Mouse (Mus musculus): ENCODE data around the gene Tenm3. TPM values are rescaled to one million over a fixed set of nuclear protein-coding genes. Genes with fewer than 3 reads are reported as not detected.

Tenm3 gene
- total RNA-seq, 2 experiments from 2014 or later: 122 to 147 TPM

DNA sequence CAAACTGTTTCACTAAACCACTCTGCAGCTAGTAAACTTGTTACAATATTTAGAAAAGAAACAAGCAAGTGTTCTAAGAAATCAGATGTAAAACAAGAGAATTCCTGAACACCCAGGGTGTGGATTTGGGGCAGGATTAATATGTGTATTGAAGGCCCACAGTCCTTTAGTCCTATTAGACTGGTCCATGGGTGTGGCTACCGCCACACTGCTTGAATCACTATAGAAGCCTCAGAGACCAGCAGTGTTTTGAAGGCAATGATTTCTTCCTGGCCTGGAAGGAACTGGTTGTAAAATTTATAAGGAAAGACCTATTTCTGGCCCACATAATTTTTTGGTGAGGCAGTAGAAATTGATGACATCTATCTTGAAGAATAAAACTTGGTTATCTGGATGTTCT, 33.1 kb downstream of the Tenm3 start:
- no peak for DNase-seq (ENCODE audit: low spot score in 2 of 2)

DNA sequence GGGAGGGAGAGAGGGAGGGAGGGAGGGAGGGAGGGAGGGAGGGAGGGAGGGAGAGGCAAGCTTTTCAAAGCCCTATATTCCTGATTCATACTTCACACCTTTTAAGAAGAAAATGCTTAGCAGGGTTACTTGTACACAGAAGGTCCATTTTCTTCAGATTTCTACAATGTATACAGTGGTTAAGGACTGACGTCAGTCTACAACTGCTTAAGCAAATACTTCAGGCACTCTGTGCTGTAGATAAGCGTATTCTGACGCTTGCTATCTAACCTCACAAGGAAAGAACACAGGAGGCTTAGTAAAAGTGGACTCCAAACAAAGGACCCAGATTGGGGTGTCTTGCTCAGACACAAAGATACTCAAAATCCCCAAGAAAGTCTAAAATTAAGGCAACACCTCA, 34.6 kb downstream of the Tenm3 start:
- DNase-seq (ENCODE audit: low spot score in 2 of 2): no peak

DNA sequence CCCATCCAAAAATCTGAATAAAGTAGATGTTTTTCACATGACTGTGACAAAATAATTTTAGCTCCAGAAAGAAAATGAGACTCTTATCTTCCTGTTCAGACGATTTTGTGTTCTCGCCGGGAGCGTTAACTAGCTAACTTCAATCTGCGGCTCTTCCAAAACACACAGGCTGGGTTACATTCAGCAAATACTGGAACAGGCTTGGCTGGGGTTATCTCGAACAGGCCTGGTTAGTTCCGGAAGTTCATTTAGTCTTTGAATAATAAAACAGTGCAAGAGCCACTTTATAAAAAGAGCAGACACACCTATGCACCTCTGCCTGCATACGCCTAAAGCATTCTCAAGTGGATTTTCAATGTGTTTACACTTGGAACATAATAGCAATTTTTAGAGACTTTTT, 40.7 kb downstream of the Tenm3 start:
- DNase-seq (ENCODE audit: low spot score in 2 of 2): no peak

DNA sequence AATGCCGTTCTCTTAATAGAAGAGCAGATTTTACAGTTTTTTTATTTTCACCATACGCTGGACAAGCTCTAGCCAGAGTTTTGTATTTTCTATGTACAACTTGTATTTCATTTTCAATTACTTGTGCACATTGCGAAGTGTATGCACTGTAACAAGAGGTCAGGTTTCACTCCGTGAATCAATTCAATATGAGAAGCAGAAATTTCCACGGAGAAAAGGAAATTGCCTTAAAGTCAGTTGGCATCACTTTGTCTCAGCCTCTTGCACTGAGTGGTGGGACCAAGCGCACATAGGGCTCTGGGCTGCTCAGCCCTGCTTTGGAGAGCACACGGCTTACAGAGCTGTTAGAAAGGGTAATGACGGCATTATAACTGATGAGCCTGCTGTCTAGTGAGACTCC, 41.5 kb downstream of the Tenm3 start:
- DNase-seq (ENCODE audit: low spot score in 2 of 2): no peak

DNA sequence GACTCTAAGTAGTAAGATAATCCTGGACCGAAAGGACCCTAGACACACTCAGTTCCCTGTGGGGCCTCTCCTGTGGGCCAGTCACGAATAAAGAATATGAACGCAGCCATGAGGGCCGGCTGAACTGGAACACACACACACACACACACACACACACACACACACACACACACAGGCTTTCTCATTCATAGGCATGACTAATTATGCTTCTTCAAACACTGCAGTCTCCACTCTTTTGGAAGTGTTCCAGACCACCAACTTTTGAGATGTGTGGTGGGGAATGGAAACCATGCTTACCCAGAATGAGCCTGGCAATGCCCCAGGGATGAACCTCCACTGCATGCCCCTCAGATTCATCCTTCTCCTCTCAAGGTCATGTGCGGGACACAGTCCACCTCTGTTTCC, 45.8 kb downstream of the Tenm3 start:
- DNase-seq (ENCODE audit: low spot score in 2 of 2): no peak

DNA sequence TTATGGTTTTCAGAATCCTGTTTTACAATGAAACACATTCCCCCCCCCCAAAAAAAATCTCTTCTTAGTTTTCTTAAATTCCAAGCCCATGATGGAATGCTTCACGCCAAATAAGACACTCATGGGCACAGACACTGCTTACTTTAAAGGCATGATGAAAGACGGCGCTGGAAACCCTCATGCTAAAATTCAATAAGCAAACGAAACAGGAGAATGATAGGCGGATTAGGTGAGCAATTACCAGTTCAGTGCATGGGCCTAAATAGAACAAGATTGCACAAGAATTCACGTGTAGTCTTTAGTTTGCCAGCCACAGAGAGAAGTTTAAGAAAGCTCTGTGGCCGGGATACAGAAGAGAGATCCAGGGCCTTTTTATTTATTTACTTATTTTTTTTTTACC, 49.5 kb downstream of the Tenm3 start:
- DNase-seq (ENCODE audit: low spot score in 2 of 2): no peak

DNA sequence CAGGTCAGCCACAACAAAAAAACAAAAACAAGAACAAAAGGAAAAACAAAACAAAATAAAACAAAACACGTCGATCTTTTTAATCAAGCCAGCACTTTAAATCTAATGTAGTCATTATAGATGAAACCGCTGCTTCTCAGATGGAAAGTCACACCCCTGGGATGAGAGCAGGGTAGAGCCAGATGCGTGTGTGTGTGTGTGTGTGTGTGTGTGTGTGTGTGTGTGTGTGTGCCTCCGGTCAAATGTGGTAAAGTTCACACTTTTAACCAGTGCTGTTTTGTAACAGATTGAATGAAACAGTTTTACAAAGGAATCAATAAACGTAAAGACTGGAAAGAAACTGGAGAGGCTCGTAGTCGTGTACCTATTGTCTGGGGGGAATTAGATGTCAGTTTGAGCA, 50.0 kb downstream of the Tenm3 start:
- DNase-seq (ENCODE audit: low spot score in 2 of 2): no peak

DNA sequence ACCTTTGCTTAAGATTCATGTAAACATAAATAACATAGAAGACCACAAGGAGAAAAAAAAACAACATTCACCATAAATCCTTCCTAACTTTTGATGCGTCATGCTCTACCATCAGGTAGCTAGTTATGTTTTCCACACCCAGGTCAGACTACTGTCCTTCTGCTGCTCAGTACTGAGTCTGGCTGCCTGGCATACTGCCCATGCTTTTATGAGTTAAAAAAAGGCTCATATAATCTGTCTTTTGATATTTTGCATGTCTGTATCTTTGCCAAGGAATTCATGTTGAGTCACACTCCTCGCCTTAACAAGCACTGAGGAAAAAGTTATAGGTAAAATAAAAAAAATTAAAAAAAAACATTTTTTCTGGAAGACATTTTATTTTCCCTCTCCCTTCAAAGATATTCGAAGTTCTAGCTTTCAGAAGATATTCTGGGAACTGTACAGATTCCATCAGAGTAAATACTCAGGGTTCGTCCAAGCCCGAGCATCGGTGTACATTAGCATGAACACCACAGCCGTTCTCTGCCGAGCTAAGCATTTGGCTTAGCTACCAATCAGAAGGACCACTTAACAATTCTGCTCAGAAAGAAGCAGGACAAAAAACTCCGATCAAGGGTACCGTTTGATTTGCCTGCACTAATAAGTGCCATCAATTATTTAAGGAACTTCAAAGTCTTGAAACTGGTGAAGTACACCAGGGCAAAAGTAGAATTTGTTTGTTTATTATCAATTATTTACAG, 51.0 kb downstream of the Tenm3 start:
- no peak for DNase-seq (ENCODE audit: low spot score in 2 of 2)

DNA sequence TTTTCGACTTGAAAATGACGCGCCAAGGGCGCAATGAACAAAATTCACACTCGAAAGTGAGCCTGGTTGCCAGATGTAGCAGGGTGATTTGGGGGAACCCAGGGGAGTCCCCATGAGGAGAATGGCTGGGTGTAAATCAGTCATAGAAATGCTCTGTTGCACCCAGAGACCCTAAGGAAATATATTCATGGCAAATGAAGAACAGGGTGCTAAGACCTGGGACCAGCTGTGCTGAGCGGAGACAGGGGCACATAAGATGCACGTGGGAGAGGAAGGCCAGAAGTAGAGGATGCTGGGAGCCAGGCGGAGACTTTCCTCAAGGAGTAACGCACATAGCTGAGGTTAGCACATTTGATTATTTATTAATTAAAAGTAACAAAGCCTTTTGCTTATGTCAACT, 60.4 kb downstream of the Tenm3 start:
- DNase-seq (ENCODE audit: low spot score in 2 of 2): no peak

DNA sequence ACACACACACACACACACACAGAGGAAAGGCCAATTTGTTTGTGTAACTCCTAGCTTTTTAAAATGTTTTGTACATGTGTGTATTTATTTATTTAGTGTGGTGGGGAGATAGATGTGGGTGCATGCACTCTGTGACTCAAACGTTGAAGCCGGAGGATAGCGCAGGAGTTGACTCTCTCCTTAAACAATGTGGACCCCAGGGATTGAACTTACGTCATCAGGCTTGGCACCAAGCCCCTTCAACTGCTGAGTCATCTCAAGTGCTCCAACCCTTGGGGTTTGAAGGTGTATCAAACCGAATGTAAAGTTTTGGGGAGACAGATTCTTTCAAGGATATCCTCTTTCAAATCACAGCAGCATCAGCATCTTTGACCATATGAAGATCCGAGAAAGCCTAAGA, 63.1 kb downstream of the Tenm3 start:
- DNase-seq (ENCODE audit: low spot score in 2 of 2): no peak

DNA sequence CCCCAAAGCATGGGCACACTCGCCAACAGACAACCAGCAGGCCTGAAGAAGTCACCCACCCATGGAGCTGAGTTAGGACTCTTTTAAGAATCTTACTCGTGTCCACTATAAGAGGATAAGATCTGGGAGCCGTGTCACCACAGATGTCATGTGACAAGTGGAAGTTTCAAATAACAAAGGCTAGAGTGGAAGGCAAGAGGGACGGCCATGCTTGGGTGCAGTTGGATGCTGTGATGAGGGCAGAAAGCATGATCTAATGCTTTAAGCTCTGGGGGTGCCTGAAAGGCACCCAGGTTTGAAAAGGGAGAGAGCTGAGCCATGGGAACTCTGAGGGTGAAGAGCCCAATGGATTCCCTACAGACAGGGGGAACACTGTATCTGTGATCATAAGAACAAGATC, 64.6 kb downstream of the Tenm3 start:
- DNase-seq (ENCODE audit: low spot score in 2 of 2): no peak

DNA sequence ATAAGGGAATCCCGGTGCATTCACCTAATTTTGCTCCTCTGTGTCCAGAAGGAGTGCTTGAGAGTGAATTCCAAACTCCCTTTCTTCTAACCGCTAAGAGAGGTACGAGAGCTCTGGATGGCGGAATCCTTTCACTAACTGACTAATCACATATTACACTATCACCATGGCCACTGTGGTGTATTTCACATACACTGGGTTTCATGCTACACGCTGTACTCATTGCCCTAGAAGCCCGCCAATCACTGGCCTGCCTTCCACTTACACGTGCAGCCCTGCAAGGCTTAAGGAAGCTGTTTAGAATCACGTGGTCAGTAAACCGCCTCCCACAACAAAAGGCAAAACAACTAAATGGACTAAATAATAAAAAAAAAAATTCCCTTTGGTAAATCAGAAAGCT, 67.7 kb downstream of the Tenm3 start:
- DNase-seq (ENCODE audit: low spot score in 2 of 2): no peak

DNA sequence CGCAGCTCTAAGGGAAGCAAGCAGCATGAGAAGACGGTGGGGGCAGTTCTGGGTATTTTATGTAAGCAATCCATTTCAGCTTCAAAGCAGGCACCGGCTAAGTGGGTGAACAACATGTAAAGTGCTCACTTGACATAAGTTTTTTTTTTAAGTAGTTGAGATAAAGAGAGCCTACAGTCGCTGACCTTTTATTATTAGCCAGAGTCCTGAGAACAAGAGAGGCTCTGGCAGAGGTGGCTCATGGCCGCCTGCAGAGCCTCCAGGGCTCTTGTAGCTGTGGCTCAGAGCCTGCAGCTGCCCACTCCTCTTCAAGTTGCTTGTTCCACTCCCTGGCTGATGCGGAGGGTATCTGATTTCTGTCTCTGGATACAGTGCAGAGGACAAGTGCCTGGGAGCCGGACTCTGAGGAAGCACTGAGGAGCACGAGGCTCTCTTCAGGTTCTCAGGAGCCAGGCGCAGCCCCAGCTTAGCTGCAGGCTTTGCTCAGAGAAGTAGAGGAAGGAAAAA, 68.2 kb downstream of the Tenm3 start:
- DNase-seq (ENCODE audit: low spot score in 2 of 2): no peak

DNA sequence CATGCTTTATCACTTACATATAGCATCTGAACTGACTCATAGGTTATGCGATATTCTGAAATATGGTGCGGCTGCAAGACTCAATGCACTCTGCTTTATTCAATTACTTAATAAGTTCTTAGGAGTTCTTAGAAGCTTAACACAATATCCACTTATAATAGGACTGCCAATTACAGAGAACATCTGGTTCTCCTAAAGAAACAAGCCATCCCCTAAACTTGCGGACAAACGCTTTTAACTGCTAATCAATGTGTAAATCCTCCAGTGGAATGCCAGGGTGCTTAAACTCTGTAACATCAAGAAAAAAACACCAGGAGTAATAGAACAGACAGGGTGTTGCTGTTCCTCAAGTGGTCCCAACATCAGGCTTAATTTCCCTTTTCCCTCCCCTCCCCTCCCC, 68.9 kb downstream of the Tenm3 start:
- DNase-seq (ENCODE audit: low spot score in 2 of 2): no peak

DNA sequence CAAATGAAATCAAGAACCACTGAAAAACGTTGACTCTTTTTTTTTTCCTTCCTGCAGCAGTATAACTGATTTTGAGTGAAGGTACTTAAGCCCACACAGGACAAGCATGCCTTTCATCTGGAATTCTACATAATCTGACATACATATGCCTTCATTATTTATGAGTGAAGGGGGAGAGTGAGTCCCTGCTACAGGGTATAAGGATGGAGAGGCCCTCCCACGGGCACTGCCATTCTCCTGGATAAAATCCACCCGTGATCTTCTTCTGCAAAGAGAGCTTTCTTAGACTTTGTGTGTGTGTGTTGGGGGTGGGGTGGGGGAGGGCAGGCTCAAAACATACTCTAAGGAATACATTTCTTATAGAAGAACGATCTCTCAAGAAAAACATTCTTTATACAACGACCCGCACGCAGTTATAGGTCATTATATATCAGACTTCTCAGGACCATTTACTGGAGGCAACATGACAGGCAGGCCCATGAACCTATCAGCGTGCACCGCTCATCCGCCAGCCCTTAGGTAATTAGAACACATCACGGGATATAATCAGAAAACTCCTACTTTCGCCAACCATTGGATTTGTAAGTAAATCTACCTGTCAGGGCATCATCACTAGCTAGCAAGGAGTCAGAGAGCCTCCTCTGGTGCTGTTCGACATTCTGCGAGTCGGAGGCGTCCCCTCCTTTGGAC, 77.1 kb downstream of the Tenm3 start:
- no peak for DNase-seq (ENCODE audit: low spot score in 2 of 2)

DNA sequence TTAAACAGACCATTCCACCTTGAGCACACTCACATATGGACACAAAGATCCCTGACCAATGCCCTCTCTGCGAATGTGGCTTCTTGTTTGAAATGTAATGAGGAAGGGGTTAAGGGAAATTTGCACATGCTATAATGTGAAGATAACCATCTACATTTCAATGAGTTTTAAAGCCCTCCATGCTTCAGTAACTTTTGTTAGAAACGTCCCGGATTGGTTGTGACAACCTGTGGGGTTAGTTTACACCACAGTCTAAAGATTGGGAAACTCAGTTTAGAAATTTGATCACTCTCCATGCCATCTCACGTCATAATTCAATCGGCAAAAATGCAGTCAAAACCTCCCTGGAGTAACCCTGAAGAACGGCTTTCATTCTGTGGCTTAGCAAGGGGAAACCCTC, 78.5 kb downstream of the Tenm3 start:
- DNase-seq (ENCODE audit: low spot score in 2 of 2): no peak

DNA sequence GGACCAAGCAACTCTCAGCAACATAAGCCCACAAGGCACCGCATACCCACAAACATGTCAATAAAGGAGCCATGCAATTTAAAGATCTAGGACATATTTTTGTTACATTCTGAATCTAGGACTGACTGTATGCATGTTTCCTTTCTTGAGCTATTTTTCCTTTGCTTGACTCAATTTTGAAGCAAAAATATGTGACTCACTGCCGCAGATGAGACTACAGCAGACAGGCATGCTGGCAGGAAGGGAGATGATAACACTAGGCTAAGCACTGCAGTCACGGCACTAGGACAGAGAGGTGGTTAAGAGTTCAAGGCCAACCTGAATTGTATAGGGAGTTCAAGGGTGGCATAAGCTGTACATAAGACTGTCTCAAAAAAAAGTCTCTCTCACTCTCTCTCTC, 79.7 kb downstream of the Tenm3 start:
- DNase-seq (ENCODE audit: low spot score in 2 of 2): no peak

DNA sequence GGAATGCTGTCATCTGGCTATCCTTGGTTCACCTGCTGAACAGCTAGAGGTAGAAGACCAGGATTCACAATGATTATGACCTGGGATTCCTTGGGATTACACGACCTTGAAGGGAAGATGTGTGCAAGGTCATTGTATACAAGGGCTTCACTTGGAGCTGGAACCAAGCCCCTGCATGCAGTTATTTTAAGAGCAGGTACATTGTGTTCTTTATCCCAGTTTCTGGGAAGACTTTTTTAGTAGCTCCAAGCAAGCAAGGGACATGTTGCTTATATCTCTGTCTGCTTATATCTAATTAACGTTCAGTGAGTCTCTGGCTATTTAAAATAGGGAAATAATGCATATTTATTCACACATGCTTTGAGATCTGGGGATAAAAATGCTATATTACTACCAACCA, 86.9 kb downstream of the Tenm3 start:
- DNase-seq (ENCODE audit: low spot score in 2 of 2): no peak

DNA sequence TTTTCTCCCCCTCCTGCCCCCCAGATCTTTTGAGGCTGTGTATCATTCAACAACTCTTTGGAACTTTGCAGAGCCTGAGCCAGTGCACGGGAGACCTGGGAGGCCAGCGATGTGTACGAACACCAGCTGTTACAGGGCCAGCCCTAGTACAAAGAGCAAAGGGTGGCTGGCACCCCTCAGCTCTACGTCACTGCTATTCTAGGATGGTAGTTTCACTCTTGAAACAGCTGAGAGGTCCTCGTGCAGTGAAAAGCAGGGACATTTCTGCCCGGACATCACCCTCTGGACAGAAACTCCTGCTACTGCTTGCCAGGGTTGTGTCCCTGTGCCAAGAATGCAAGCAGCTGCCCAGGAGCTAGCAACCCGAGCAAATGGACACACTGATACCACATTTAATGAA, 88.3 kb downstream of the Tenm3 start:
- DNase-seq (ENCODE audit: low spot score in 2 of 2): no peak

DNA sequence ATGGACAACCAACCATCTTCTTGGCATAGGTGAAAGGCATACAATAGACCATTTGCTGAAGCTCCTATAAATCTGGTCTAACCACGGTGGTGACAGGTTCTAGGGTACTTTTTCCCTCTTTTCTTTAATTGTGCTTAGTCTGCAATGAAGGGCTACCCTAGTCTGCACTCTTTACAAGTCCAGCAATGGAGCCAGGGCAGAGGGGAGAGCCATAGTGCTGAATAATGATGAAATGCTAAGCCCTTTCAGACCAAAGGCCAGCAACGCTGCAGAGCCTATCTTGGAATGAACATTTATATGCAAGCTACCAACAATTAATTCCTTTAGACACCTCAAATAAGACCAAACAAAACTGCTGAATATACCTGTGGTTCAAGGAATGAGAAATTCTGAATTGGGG, 88.8 kb downstream of the Tenm3 start:
- no peak for DNase-seq (ENCODE audit: low spot score in 2 of 2)

DNA sequence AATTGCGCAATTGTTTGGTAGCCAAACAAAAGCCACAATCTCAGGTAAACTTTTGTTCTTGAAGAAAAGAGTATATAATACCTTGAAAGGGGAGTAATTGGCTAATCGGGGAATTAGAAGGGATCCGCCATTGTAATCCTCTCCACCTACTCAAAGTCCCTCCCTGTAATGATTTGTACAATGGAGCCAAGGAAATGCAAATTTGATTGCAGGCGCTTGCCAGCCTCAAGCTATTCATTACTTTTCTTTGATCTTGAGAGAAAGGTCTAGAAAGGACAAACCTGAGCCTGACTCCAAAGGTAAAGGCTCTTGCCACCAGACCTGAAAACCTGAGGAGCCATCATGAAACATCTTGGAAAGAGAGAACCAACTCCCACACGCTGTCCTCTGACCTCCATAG, 91.8 kb downstream of the Tenm3 start:
- no peak for DNase-seq (ENCODE audit: low spot score in 2 of 2)

DNA sequence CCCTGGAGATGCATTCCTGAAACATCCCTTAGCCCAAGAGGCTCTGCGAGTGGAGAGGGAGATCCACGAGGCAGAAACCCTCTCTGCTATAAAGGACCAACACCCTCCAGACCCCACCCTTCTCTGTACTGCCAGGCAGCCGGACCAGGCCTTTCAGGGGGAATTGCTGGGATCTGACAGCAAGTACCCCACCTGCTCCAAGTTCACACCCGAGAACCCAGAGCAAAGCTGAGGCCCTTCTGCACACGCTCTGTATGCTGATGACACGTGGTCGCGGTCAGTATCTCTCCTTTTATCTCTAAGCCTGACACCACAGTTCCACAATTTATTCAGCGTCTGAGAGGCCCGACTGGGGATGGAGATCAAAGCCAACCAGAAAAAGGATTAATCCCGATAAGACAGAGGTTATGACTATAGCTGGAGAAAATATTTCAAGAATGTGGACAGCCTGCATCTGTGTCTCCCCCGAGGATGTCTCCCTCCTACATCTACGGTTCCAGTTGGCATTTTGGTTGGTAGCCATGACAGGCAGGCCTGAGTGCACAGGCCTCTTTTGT, 95.2 kb downstream of the Tenm3 start:
- DNase-seq (ENCODE audit: low spot score in 2 of 2): no peak

DNA sequence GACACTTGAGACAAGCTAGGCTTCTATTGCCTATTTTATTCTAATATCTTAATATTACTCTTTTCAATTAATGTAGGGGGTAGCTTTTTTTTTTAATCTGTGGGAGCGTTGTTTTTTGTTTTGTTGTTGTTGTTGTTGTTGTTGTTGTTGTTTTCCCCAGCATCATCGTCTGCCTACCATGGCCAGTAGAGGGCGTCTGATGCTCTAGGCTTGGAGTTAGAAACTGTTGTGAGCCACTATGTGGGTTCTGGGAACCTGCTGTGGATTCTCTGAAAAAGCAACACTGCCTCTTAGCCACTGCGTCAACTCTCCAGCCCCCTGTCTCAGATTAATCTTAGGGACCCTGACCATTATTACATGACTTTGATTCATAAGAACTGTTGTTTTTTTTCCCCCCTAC, 99.8 kb downstream of the Tenm3 start:
- no peak for DNase-seq (ENCODE audit: low spot score in 2 of 2)
